ENCODE assay signal across 8 mouse cellular contexts in the genomic region with DNA sequence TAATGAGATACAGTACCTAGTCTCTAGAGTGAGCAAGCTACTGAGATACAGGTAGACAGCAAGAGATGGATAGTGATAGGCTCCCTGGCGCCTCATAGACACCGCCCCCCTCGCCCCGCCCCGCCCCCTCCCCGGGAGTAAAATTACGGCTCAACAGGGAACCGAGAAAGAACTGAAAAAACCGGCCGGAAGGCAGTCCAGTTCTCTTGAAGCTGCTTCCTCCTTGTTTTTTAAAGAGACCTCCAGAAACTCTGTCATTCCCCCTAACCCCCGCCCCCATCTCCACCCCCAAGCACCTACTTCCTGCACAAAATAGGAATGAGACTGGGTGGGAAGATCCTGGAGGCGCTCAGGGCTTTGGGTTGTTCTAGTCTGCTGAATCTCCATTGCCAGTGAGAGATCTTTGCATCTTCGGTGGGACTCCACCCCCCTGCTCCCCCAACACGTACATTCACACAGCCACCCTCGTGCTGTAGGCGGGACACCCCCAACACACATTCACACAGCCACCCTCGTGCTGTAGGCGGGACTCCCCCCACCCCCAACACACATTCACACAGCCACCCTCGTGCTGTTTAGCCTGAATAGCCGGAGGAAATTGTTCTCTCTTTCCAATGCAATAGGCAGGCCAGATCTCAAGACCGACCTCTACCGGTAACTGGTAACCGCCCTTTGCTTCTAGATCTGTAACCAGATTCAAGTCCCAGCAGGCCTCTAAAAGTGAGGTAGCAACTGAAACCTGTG. TPM values are rescaled to one million over a fixed set of nuclear protein-coding genes. Genes with fewer than 3 reads are reported as not detected.
DNase-seq lines count a peak whose midpoint lies in the region; ATAC-seq lines count a peak whose summit lies in the region.

No protein-coding gene starts in this region.

- H3K4me3 ChIP-seq in forebrain, embryonic 13.5 days, result peak overlapping the region; percentile 41
- peak overlapping the region; percentile 63 for H3K4me3 ChIP-seq in liver, embryonic 16.5 days (ENCODE audit: low read depth, low read length)
- H3K4me3 ChIP-seq in neural tube, embryonic 12.5 days, result peak overlapping the region; percentile 36

- peak overlapping the region; percentile 64 for H3K9ac ChIP-seq in forebrain, embryonic 13.5 days
- peak overlapping the region; percentile 65 for H3K9ac ChIP-seq in liver, embryonic 16.5 days (ENCODE audit: low read depth, low read length)
- H3K9ac ChIP-seq in neural tube, embryonic 12.5 days, result peak overlapping the region; percentile 43

- intact Hi-C loops in heart, postnatal 10 days (cut with DNase I), result loop anchor here (2.0 kb wide), 1 partner anchor 38 kb away; a partner anchor contains a TSS

- under 1% methylated on average over 23 of the region's 23 CpGs for WGBS in forebrain, embryonic 13.5 days
- 1% methylated on average over 23 of the region's 23 CpGs for WGBS in liver, embryonic 16.5 days (ENCODE audit: insufficient replicate concordance)
- 3% methylated on average over 23 of the region's 23 CpGs for WGBS in neural tube, embryonic 12.5 days

- H3K4me1 ChIP-seq in forebrain, embryonic 13.5 days, result no peaks in the 10 kb centered on the region
- H3K4me1 ChIP-seq in liver, embryonic 16.5 days (ENCODE audit: control insufficient read depth, low read depth, low read length), result peaks cover 21% of the 10 kb centered on the region
- no peaks in the 10 kb centered on the region for H3K4me1 ChIP-seq in neural tube, embryonic 12.5 days

- H3K36me3 ChIP-seq in forebrain, embryonic 13.5 days (ENCODE audit: poor library complexity, severe bottlenecking), result no peaks in the 10 kb centered on the region
- H3K36me3 ChIP-seq in liver, embryonic 16.5 days (ENCODE audit: control insufficient read depth, insufficient read depth), result no peaks in the 10 kb centered on the region
- no peaks in the 10 kb centered on the region for H3K36me3 ChIP-seq in neural tube, embryonic 12.5 days

- DNase-seq in ES-CJ7 (ENCODE audit: low read depth, low spot score), result peak; percentile 98
- peak; percentile 70 to 72 for DNase-seq in heart, postnatal 10 days
- DNase-seq in kidney, postnatal 4 days, result peak; percentile 72 to 82
- peak; percentile 44 for DNase-seq in telencephalon, adult 2 months (ENCODE audit: low read depth, low spot score)

- H3K9me3 ChIP-seq in forebrain, embryonic 13.5 days (replicated peaks), result no peaks in the 10 kb centered on the region
- H3K9me3 ChIP-seq in liver, embryonic 16.5 days (replicated peaks; ENCODE audit: control insufficient read depth, low read length), result no peaks in the 10 kb centered on the region
- no peaks in the 10 kb centered on the region for H3K9me3 ChIP-seq in neural tube, embryonic 12.5 days

- no peaks in the 10 kb centered on the region for H3K27me3 ChIP-seq in forebrain, embryonic 13.5 days
- H3K27me3 ChIP-seq in liver, embryonic 16.5 days (ENCODE audit: control insufficient read depth, insufficient read depth, low read depth, low read length), result no peaks in the 10 kb centered on the region
- H3K27me3 ChIP-seq in neural tube, embryonic 12.5 days (replicated peaks), result no peaks in the 10 kb centered on the region

- H3K27ac ChIP-seq in forebrain, embryonic 13.5 days, result peak overlapping the region; percentile 77
- peak overlapping the region; percentile 90 for H3K27ac ChIP-seq in liver, embryonic 16.5 days (ENCODE audit: low read length)
- peak overlapping the region; percentile 6; the same call in 1 of the 2 replicates for H3K27ac ChIP-seq in neural tube, embryonic 12.5 days

- peak; percentile 90 for ATAC-seq in cerebellum, adult (ENCODE audit: insufficient number of reproducible peaks, low FRiP score, low TSS enrichment)
- peak; percentile 89 for ATAC-seq in forebrain, embryonic 13.5 days
- peak; percentile 86 for ATAC-seq in liver, embryonic 16.5 days (ENCODE audit: low read depth)
- peak; percentile 90 for ATAC-seq in neural tube, embryonic 12.5 days (ENCODE audit: low FRiP score, low read depth)

- peak overlapping the region; percentile 67 for H3K4me2 ChIP-seq in forebrain, embryonic 13.5 days
- H3K4me2 ChIP-seq in liver, embryonic 16.5 days (ENCODE audit: low read depth, low read length), result peak overlapping the region; percentile 91
- H3K4me2 ChIP-seq in neural tube, embryonic 12.5 days (replicated peaks), result peak overlapping the region; percentile 70

RNA-seq across cellular contexts. Expression of a gene that starts 26.4 kb away (rescaled TPM):
- polyA plus RNA-seq in forebrain, embryonic 13.5 days (2015; fragmentation: Nextera tagmentation; extraction: Ambion mirVana), result 79.3 and 81.8 TPM in 2 replicates
- 10 to 100 TPM; 66.2 to 75.7 TPM for total RNA-seq in heart, postnatal 10 days (2021)
- 15.7 and 17.3 TPM in 2 replicates for polyA plus RNA-seq in liver, embryonic 16.5 days (2015; fragmentation: Nextera tagmentation; extraction: Ambion mirVana)
- 90.3 and 95.5 TPM in 2 replicates for polyA plus RNA-seq in neural tube, embryonic 12.5 days (2016; fragmentation: Nextera tagmentation; extraction: Ambion mirVana)

RNA-seq across cellular contexts. Expression of a gene that starts 38.8 kb away (rescaled TPM):
- 24.7 and 29.5 TPM in 2 replicates for polyA plus RNA-seq in forebrain, embryonic 13.5 days (2015; fragmentation: Nextera tagmentation; extraction: Ambion mirVana)
- 10 to 100 TPM; 27.6 to 28.3 TPM for total RNA-seq in heart, postnatal 10 days (2021)
- polyA plus RNA-seq in liver, embryonic 16.5 days (2015; fragmentation: Nextera tagmentation; extraction: Ambion mirVana), result 7.4 and 7.5 TPM in 2 replicates
- polyA plus RNA-seq in neural tube, embryonic 12.5 days (2016; fragmentation: Nextera tagmentation; extraction: Ambion mirVana), result 24.0 and 26.5 TPM in 2 replicates

Comparison
In these comparisons a context has a peak if more than half of its experiments do, and no peak if none do; other contexts are left out.
1. Peak in every context shown above with its lines: DNase-seq, ATAC-seq, H3K4me3 ChIP-seq and H3K27ac ChIP-seq.
2. DNase-seq: peak in every context shown above with its lines; median percentile 98 in ES-CJ7; 77 in kidney, postnatal 4 days; 71 in heart, postnatal 10 days; 44 in telencephalon, adult 2 months.
3. H3K27ac ChIP-seq: peak in every context shown above with its lines; median percentile 90 in liver, embryonic 16.5 days; 77 in forebrain, embryonic 13.5 days; 6 in neural tube, embryonic 12.5 days.